ENCODE assay signal across 9 mouse cellular contexts in genomic region chr10:4338863-4339461, GRCm38 (mm10). TPM values are rescaled to one million over a fixed set of nuclear protein-coding genes. Genes with fewer than 3 reads are reported as not detected.
A peak's percentile ranks its signal among the peaks of the same experiment; 100 is the strongest.
DNase-seq lines count a peak whose midpoint lies in the region; ATAC-seq and TF ChIP-seq lines count a peak whose summit lies in the region.
"Had no signal": no experiment of that assay in that cellular context is flagged by ENCODE, and none has a peak within 500 bp of the region (broad histone marks: within the 10 kb centered on the region; RNA-seq: fewer than 3 reads in every experiment).

No protein-coding gene starts in this region.

- H3K27ac ChIP-seq in testis, adult 2 months (ENCODE audit: control insufficient read depth, insufficient read depth, low read depth, low read length) = no peak overlapping the region
- H3K27ac ChIP-seq: midbrain, embryonic 12.5 days had no signal

- H3K4me3 ChIP-seq in testis, adult 2 months (ENCODE audit: control insufficient read depth, low read depth, low read length) = peak overlapping the region; percentile 17; the same call in 1 of the 2 replicates
- H3K4me3 ChIP-seq: midbrain, embryonic 12.5 days had no signal

- no peaks in the 10 kb centered on the region for H3K27me3 ChIP-seq in testis, adult 2 months (ENCODE audit: control insufficient read depth, insufficient read depth, low read length)
- H3K27me3 ChIP-seq: midbrain, embryonic 12.5 days had no signal

- intact Hi-C loops in heart, postnatal 14 days (cut with DNase I) = loop anchor here (2.0 kb wide), 1 partner anchor 342 kb away; no protein-coding TSS in a partner anchor

- no peak for ATAC-seq in frontal cortex, adult (ENCODE audit: low TSS enrichment)

- no peak for TF ChIP-seq CTCF in testis, adult 2 months (IDR thresholded peaks at IDR 0.05; ENCODE audit: control insufficient read depth, insufficient read depth, insufficient replicate concordance, low read depth, low read length)

- TF ChIP-seq POLR2A in testis, adult 2 months (IDR thresholded peaks at IDR 0.05; ENCODE audit: control insufficient read depth, low read depth, low read length) = no peak

- DNase-seq in Muller cell, postnatal 12 days (ENCODE audit: inconsistent ontology term) = peak; percentile 70
- peak; percentile 54 for DNase-seq in embryo, embryonic 11.5 days (ENCODE audit: low read depth, low spot score)
- peak; percentile 41 to 65 for DNase-seq in heart, postnatal 14 days
- peak; percentile 67 to 76 for DNase-seq in kidney, postnatal 4 days
- DNase-seq in spleen, postnatal 14 days (ENCODE audit: low spot score in 2 of 2) = no peak
- no peak for DNase-seq in c-Kit-positive CD71-positive TER-119-positive erythroid progenitor cells, embryonic 14.5 days (ENCODE audit: low spot score)

- peaks cover 7% of the 10 kb centered on the region; the same call in 1 of the 2 replicates for H3K4me1 ChIP-seq in testis, adult 2 months (ENCODE audit: control insufficient read depth, insufficient read depth, low read length)

- no peaks in the 10 kb centered on the region for H3K36me3 ChIP-seq in testis, adult 2 months (ENCODE audit: control insufficient read depth, insufficient read depth, low read length)
- H3K36me3 ChIP-seq: midbrain, embryonic 12.5 days had no signal

RNA-seq across cellular contexts. Expression of gene Zbtb2, which starts 48.9 kb away (rescaled TPM):
- total RNA-seq in heart, postnatal 14 days (2021) = 1 to 10 TPM; 6.6 to 7.7 TPM
- polyA plus RNA-seq in testis, adult 2 months (2012; rRNA removed) = 2.3 TPM in 2 replicates

Comparison
In these comparisons a context has a peak if more than half of its experiments do, and no peak if none do; other contexts are left out.
1. DNase-seq: peak in Muller cell, postnatal 12 days (single experiment), embryo, embryonic 11.5 days (single experiment), heart, postnatal 14 days (2 of 2) and kidney, postnatal 4 days (2 of 2); none in spleen, postnatal 14 days (0 of 2) and c-Kit-positive CD71-positive TER-119-positive erythroid progenitor cells, embryonic 14.5 days (single experiment).